Mouse (Mus musculus) olfactory bulb, adult 2 months (tissue): Measurements from ENCODE around the gene Fbn1. TPM values are rescaled to one million over a fixed set of nuclear protein-coding genes. Genes with fewer than 3 reads are reported as not detected.

Experiments
- H3K27ac ChIP-seq: fragments of 200-500 bp; 2 replicates; pipeline ENCODE4 v1.5.1; 2012; ENCODE audit warnings: low read depth, low read length; ENCODE audit not compliant: insufficient read depth
- H3K4me1 ChIP-seq: fragments of 200-500 bp; 2 replicates; pipeline ENCODE4 v1.6.1; 2012; ENCODE audit warnings: low read length; ENCODE audit not compliant: control insufficient read depth, insufficient read depth
- H3K4me3 ChIP-seq: fragments of 200-500 bp; 2 replicates; pipeline ENCODE4 v1.5.1; 2012; ENCODE audit warnings: mild to moderate bottlenecking, low read depth, low read length, moderate library complexity; ENCODE audit not compliant: insufficient read depth
- CTCF ChIP-seq: fragments of 200-500 bp; IDR thresholded peaks from 2 replicates; pipeline ENCODE4 v1.5.1; 2012; ENCODE audit warnings: low read depth, mild to moderate bottlenecking, low read length, moderate library complexity; ENCODE audit not compliant: insufficient read depth
- POLR2A ChIP-seq: fragments of 200-500 bp; IDR thresholded peaks from 2 replicates; pipeline ENCODE4 v1.6.1; 2012; ENCODE audit warnings: mild to moderate bottlenecking, low read depth, low read length, moderate library complexity; ENCODE audit not compliant: insufficient read depth
- WGBS: fragments of 180-500 bp; shearing (Covaris S2); methylation state at CpG from one replicate; pipeline ENCODE4 v1.1.7; 2018; 5-methylcytosine and 5-hydroxymethylcytosine counted together
- polyA plus RNA-seq: library from polyadenylated mRNA; stranded (reverse); fragments of >200 nt; gene quantifications from 2 replicates; pipeline ENCODE4 v1.2.4, GENCODE M21; 2012; ENCODE audit warnings: low replicate concordance; ENCODE audit not compliant: missing spikeins, insufficient read depth, insufficient read length

Gene Fbn1
- polyA plus RNA-seq, 1 experiment: not detected

DNA sequence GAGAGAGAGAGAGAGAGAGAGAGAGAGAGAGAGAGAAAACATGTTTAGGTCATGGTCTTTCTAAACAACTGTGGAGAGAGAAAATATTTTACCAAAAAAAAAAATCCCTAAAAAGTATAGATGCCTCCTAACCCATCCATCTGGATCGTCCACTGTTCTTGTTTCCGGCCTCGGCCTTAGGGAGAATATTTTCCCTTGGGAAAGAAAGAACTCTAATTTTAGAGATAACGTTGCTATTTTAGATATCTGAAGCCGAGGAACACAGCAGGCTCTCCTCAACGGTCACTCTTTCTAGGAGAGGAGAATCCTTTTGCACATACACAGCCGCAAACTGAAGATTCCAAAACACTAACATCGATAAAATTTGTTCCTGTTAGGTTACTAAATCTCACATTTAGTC is 188.1 kb downstream of the Fbn1 start:
- no peak overlapping the region for H3K4me3 ChIP-seq
- no peaks in the 10 kb centered on the region for H3K4me1 ChIP-seq
- TF ChIP-seq CTCF (no peak), POLR2A (no peak)
- no peak overlapping the region for H3K27ac ChIP-seq
- whole genome bisulfite sequencing: 84% methylated on average over 8 of the region's 8 CpGs

GRCm38 (mm10) chr2:125318371-125319061 is 189.3 kb downstream of the Fbn1 start:
- WGBS: 86% methylated on average over 5 of the region's 5 CpGs
- Histone ChIP-seq H3K4me1 (no peaks in the 10 kb centered on the region), H3K4me3 (no peak overlapping the region), H3K27ac (no peak overlapping the region)
- TF ChIP-seq CTCF: no peak
- no peak for TF ChIP-seq POLR2A

DNA sequence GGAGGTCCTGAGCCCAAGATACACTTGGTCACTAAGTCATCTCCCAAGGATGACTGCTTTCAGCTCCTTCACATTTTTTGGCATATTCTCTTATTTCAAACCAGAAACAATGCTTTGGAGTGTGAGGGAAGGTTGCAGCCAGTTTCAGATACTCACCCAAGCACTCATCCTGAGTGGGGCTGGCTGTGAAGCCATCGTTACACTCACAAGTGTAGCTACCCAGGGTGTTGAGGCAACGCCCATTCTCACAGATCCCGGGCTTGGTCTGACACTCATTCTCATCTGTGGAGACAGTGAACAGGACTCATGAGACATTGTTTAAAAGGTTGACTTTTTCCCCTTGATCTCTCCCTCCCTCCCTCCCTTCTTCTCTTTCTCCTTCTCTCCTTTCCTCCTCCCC is 192.6 kb downstream of the Fbn1 start:
- Histone ChIP-seq H3K4me3 (no peak overlapping the region), H3K27ac (no peak overlapping the region), H3K4me1 (no peaks in the 10 kb centered on the region)
- TF ChIP-seq POLR2A (no peak), CTCF (no peak)
- 89% methylated on average over 3 of the region's 3 CpGs for WGBS

GRCm38 (mm10) chr2:125314169-125314925 is 193.4 kb downstream of the Fbn1 start:
- TF ChIP-seq CTCF (no peak), POLR2A (no peak)
- Histone ChIP-seq H3K27ac (no peak overlapping the region), H3K4me3 (no peak overlapping the region), H3K4me1 (no peaks in the 10 kb centered on the region)
- 90% methylated on average over 16 of the region's 16 CpGs for WGBS

DNA sequence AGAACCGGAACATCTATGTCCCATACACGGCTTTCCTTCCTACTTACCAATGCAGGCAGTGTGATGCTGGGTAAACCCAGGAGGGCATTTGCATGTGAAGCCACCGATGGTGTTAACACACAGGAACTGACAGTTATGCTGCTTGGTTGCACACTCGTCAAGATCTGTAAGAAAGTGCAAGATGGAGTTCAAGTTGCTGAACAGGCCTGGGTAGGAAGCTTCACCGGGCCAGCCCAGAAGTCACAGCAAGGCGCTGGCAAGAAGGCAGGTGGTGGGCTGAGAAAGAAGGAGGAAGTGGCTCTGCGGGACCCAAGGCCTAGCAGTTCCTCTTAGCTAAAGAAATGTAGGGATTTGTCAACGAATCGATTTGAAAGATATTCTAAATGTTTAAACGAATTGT is 198.1 kb downstream of the Fbn1 start:
- Histone ChIP-seq H3K27ac (no peak overlapping the region), H3K4me1 (no peaks in the 10 kb centered on the region), H3K4me3 (no peak overlapping the region)
- TF ChIP-seq CTCF: no peak
- no peak for TF ChIP-seq POLR2A
- 90% methylated on average over 10 of the region's 10 CpGs for WGBS

DNA sequence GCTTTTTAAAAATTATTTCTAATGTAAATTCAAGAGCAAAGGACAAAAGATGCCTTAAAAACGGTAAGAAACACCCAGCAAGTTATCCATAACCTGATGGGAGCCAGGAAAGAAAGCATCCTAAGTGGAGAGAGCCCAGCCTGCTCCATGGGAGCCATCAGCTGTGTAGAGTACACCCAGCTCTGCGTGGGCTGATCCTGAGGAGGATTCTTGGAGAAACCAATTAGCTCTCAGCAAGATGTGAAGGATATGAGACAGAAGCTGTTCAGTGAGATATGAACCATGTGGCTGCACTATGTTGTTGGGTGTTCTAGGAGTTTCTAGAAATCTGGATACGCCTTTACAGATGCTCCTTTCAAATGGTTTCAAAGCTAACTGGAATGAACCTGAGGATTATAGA is 202.1 kb downstream of the Fbn1 start:
- no peak overlapping the region for H3K27ac ChIP-seq
- H3K4me3 ChIP-seq: no peak overlapping the region
- no peaks in the 10 kb centered on the region for H3K4me1 ChIP-seq
- WGBS: 86% methylated on average over 3 of the region's 3 CpGs
- TF ChIP-seq POLR2A: no peak
- TF ChIP-seq CTCF: no peak

GRCm38 (mm10) chr2:125304746-125305145 is 203.0 kb downstream of the Fbn1 start:
- WGBS: 82% methylated on average over 3 of the region's 3 CpGs
- Histone ChIP-seq H3K27ac (no peak overlapping the region), H3K4me3 (no peak overlapping the region), H3K4me1 (no peaks in the 10 kb centered on the region)
- TF ChIP-seq POLR2A (no peak), CTCF (no peak)

- no peaks in the 10 kb centered on the region for H3K4me1 ChIP-seq
- no peak overlapping the region for H3K27ac ChIP-seq
- TF ChIP-seq CTCF (no peak), POLR2A (no peak)
- H3K4me3 ChIP-seq: no peak overlapping the region
- 82% methylated on average over 5 of the region's 5 CpGs for WGBS
Observed at GRCm38 (mm10) chr2:125303764-125304384, 203.9 kb downstream of the Fbn1 start.

DNA sequence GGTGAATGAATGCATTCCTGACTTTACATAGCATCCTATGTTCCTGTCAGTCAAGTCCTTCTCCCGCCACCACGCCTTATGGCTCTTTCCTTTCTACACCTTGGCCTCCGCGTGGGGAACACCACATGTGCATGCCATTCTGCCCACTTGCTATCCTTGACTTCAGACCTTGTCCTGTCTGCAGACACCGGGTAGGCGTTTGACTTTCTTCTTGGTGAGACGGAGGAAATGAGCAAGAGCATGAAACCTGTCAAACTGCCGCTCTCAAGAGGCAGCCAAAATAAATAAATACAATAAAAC is 205.2 kb downstream of the Fbn1 start:
- Histone ChIP-seq H3K27ac (no peak overlapping the region), H3K4me1 (no peaks in the 10 kb centered on the region), H3K4me3 (no peak overlapping the region)
- TF ChIP-seq POLR2A (no peak), CTCF (no peak)
- 90% methylated on average over 8 of the region's 8 CpGs for WGBS
